Mouse (Mus musculus) lung, embryonic 15.5 days (tissue): ENCODE data around the gene Akr1e1. TPM values are rescaled to one million over a fixed set of nuclear protein-coding genes. Genes with fewer than 3 reads are reported as not detected.
A peak's percentile ranks its signal among the peaks of the same experiment; 100 is the strongest.
"Not testable (repeated sequence)": the region's sequence is repeated elsewhere in the genome, so short reads cannot be mapped to it uniquely, and the experiment has no call there.

Experiments used
- ATAC-seq: fragments of 200-750 bp; cut with Nextera tagmentation; 2 replicates; pipeline ENCODE4 v1.8.0; 2017; ENCODE audit warnings: moderate number of reproducible peaks, borderline replicate concordance; ENCODE audit not compliant: low FRiP score, low TSS enrichment; ENCODE audit errors: extremely low read depth
- H3K27ac ChIP-seq: fragments of 300-500 bp; sonication (generic); 2 replicates; pipeline ENCODE4 v1.5.1; 2015; ENCODE audit warnings: moderate library complexity, mild to moderate bottlenecking, inconsistent platforms
- H3K27me3 ChIP-seq: fragments of 300-500 bp; sonication (generic); 2 replicates; pipeline ENCODE4 v1.6.1; 2015; ENCODE audit warnings: inconsistent platforms
- H3K36me3 ChIP-seq: fragments of 300-500 bp; sonication (generic); 2 replicates; pipeline ENCODE4 v1.6.1; 2015; ENCODE audit warnings: inconsistent platforms
- H3K4me1 ChIP-seq: fragments of 300-500 bp; sonication (generic); 2 replicates; pipeline ENCODE4 v1.6.1; 2015; ENCODE audit warnings: inconsistent platforms
- H3K4me2 ChIP-seq: fragments of 300-500 bp; sonication (generic); 2 replicates; pipeline ENCODE4 v1.6.1; 2015; ENCODE audit warnings: inconsistent platforms, mild to moderate bottlenecking, moderate library complexity
- H3K4me3 ChIP-seq: fragments of 300-500 bp; sonication (generic); 2 replicates; pipeline ENCODE4 v1.5.1; 2015; ENCODE audit warnings: mild to moderate bottlenecking, inconsistent platforms
- H3K9ac ChIP-seq: fragments of 300-500 bp; sonication (generic); 2 replicates; pipeline ENCODE4 v1.6.1; 2015; ENCODE audit warnings: inconsistent platforms
- H3K9me3 ChIP-seq: fragments of 300-500 bp; sonication (generic); 2 replicates; pipeline ENCODE4 v1.6.1; 2016; ENCODE audit warnings: inconsistent platforms
- WGBS: fragments of 180-500 bp; shearing (Covaris S2); methylation state at CpG from one replicate; pipeline ENCODE4 v1.1.7; 2015; 5-methylcytosine and 5-hydroxymethylcytosine counted together
- polyA plus RNA-seq: library from polyadenylated mRNA; unstranded; fragments of >200 nt; fragmentation: Nextera tagmentation; extraction: Ambion mirVana; gene quantifications from 2 replicates; pipeline ENCODE4 v1.2.1, GENCODE M21; 2015

Akr1e1 gene
- 41.9 and 44.2 TPM in 2 replicates for polyA plus RNA-seq

DNA sequence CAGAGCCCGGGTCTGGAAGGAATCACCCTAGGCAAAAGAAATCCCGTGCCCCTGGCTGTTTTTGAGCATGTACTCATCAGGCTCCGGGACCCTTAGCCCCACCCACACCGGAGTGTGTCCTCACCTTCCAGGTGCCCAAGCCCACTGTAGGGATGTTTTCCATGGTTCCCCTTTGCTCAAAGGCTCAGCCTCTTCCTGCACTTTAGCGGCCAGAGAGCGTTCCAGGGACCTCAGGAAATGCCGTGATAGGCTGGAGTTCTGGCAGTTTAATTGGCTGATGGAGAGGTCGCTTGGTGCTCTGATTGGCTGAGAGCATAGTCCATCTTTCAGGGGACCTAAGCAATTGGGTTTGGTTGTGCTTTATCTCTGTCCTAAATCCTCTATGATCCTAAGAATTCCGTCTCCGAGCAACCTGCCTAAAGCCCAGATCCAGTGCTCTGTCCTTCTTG lies at the start of gene Akr1e1:
Akr1e1 (minus strand) TSS at position 214 of the 449 bp plus-strand sequence.
- peak; percentile 100 for ATAC-seq
- WGBS, result 5% methylated on average over 10 of the region's 10 CpGs

DNA sequence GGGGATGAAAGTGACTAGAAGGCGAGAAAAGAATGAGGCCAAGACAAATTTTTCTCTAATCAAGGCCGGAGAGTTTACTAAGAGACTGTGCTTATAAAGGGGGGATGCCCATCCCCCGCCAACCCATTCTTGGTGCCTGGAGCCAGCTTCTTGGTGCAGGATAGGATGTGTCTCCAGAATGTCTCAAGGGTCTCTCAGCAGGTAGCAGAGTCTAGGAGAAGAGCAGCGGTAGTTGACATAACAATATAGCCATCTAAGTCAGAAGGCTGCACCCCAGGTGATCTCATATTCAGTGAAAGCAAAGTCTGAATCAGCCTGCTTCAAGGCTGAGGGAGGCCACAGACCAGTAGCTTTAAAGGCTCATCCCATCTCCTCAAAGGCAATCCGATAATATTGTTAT lies 49.4 kb upstream of the Akr1e1 start:
- no peak for ATAC-seq
- no peaks in the 10 kb centered on the region for H3K9me3 ChIP-seq
- no peaks in the 10 kb centered on the region for H3K27me3 ChIP-seq
- no peak overlapping the region for H3K27ac ChIP-seq
- H3K36me3 ChIP-seq, result no peaks in the 10 kb centered on the region
- no peaks in the 10 kb centered on the region for H3K4me1 ChIP-seq
- H3K4me3 ChIP-seq, result no peak overlapping the region
- H3K9ac ChIP-seq, result no peak overlapping the region
- no peak overlapping the region for H3K4me2 ChIP-seq
- 81% methylated on average over 5 of the region's 5 CpGs for WGBS

More for the DNA sequence above, at the start of gene Akr1e1:
- Histone ChIP-seq H3K9me3 (no peaks in the 10 kb centered on the region), H3K4me2 (peak within 1 kb of the TSS; percentile 64), H3K9ac (peak within 1 kb of the TSS; percentile 60), H3K4me3 (peak within 1 kb of the TSS; percentile 56), H3K36me3 (no peaks in the 10 kb centered on the region), H3K27ac (peak within 1 kb of the TSS; percentile 51), H3K4me1 (no peaks in the 10 kb centered on the region), H3K27me3 (no peaks in the 10 kb centered on the region; the same call in 1 of the 2 replicates)

DNA sequence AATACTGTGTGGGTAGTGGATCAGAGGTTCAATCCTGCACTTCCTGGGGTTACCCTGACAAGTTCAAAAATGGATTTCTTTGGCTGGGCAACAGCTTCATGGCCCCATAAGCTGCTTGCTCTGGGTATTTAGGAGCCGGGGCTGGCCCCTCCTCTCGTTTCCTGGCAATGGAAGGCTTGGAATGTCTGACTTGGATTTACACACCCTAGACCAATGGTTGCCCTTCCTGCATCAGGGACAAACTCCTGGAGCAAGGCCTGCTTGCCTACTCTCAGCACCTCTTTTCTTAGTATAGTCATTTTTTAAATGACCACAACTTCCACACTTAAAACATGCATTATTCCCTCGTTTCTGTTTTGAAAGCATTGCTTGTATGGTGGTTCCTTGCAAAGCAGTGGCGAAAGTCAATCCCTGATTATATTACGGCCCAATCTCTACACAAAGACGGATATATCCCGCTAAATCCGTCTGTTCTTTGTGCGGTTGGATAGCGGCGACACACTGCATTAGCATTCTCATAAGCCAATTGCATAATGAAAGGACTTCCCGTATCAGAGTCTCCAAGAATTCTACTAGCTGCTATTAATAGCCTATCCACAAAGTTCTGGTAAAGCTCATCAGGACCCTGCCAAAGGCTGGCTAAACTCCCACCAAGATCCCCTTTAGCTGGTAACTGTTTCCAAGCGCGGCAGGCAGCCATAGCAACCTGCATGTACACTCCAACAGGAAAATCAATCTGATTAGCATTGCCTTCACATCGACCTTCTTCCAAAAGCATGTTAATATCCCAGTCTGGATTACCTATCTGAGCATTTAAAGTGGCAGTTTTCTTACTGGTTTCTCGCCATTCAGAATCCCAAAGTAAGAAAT lies 47.5 kb upstream of the Akr1e1 start:
- Histone ChIP-seq H3K27me3 (no peaks in the 10 kb centered on the region), H3K4me2 (no peak overlapping the region), H3K36me3 (no peaks in the 10 kb centered on the region), H3K9me3 (no peaks in the 10 kb centered on the region), H3K4me3 (no peak overlapping the region), H3K27ac (no peak overlapping the region), H3K4me1 (no peaks in the 10 kb centered on the region), H3K9ac (no peak overlapping the region)
- WGBS, result 88% methylated on average over 16 of the region's 16 CpGs
- no peak for ATAC-seq

DNA sequence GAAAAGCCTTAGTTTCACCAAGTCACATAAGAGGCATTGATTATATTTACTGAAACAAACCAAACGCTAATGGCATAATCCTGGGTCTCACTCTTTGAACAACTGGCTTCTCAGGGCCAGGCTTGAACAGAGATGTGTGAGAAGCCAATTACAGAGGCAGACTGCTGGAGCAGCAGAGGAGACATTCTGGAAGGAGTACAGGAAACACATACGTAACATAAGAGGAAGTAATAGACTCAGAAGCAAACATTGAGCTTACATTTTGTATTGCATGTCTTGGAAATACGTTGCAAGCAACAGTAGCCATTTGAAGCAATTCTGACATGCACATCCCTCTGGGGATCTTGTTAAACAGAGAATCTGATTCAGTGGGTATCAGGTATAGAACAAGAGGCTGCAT lies 41.2 kb upstream of the Akr1e1 start:
- no peaks in the 10 kb centered on the region for H3K27me3 ChIP-seq
- no peaks in the 10 kb centered on the region for H3K36me3 ChIP-seq
- H3K4me1 ChIP-seq, result no peaks in the 10 kb centered on the region
- 59% methylated on average over 3 of the region's 3 CpGs for WGBS
- no peak overlapping the region for H3K4me3 ChIP-seq
- no peak for ATAC-seq
- no peak overlapping the region for H3K4me2 ChIP-seq
- no peak overlapping the region for H3K27ac ChIP-seq
- no peaks in the 10 kb centered on the region for H3K9me3 ChIP-seq
- H3K9ac ChIP-seq, result no peak overlapping the region

DNA sequence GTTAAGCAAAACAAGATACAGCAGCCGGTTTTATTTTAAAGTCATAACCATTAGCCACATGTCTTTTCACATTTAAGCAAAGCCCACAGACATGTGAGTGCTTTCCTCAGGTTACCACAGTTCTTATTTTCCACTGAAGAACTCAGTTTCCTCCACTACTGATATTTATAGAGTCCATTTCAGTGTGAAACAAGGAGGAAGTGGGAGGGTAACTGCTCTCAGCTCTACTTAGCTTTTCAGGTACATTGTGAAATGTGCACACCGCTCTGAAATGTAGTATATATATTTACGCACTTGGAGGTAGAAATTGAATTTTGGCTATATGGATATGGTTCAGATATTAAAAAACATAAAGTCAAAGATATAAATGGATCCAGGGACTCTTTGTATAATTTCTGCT lies 36.3 kb upstream of the Akr1e1 start:
- no peaks in the 10 kb centered on the region for H3K27me3 ChIP-seq
- 92% methylated on average over 3 of the region's 3 CpGs for WGBS
- H3K4me1 ChIP-seq, result no peaks in the 10 kb centered on the region
- no peak overlapping the region for H3K27ac ChIP-seq
- no peaks in the 10 kb centered on the region for H3K36me3 ChIP-seq
- ATAC-seq, result no peak
- no peaks in the 10 kb centered on the region for H3K9me3 ChIP-seq
- H3K9ac ChIP-seq, result no peak overlapping the region
- H3K4me2 ChIP-seq, result no peak overlapping the region
- no peak overlapping the region for H3K4me3 ChIP-seq

DNA sequence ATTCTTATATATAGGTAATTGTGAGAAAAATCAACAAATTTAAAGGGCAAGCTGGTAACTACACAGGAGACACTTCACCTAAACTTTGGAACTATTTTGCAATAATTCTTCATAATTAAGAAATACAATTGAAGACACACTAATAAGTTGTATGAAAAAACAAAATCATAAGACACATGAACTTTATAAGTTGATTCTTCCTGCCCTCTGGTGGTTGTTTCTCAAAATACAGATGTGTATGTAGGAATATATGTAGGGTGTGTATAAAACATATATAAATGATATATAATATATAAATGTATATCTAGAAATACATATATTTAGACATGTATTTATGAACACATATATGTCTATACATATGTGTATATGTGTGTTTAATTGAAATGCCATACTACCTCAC lies 1.9 kb upstream of the Akr1e1 start:
- no peak overlapping the region for H3K4me3 ChIP-seq
- H3K4me1 ChIP-seq, result no peaks in the 10 kb centered on the region
- H3K9me3 ChIP-seq, result no peaks in the 10 kb centered on the region
- no peak for ATAC-seq
- no peak overlapping the region for H3K4me2 ChIP-seq
- no peaks in the 10 kb centered on the region for H3K36me3 ChIP-seq
- H3K9ac ChIP-seq, result no peak overlapping the region
- no peak overlapping the region for H3K27ac ChIP-seq
- no peaks in the 10 kb centered on the region; the same call in 1 of the 2 replicates for H3K27me3 ChIP-seq

DNA sequence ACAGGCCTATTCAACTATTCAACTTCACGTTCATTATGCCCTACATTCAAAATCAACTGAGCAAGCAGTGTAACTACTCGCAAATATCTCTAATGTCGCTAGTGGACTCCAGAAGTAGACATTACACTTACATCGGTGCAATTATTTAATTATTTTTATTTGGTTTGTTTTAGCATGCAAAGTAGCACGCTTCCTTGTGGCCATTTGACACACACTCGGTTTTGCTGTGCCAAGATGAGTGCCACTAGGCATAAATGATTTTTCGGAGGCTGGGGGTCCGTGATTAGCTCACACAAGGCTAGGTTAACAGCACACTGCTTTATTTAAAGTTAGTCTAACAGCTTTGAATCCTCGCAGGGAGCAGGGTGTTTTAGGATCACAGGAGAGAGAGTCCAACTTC lies 444 bp downstream of the Akr1e1 start:
- no peaks in the 10 kb centered on the region for H3K4me1 ChIP-seq
- H3K4me3 ChIP-seq, result peak overlapping the region; percentile 56
- peak; percentile 20; the same call in 1 of the 2 replicates for ATAC-seq
- peak overlapping the region; percentile 60 for H3K9ac ChIP-seq
- no peaks in the 10 kb centered on the region for H3K36me3 ChIP-seq
- H3K27me3 ChIP-seq, result no peaks in the 10 kb centered on the region; the same call in 1 of the 2 replicates
- no peaks in the 10 kb centered on the region for H3K9me3 ChIP-seq
- WGBS, result 21% methylated on average over 9 of the region's 9 CpGs
- H3K27ac ChIP-seq, result peak overlapping the region; percentile 51
- peak overlapping the region; percentile 64 for H3K4me2 ChIP-seq

DNA sequence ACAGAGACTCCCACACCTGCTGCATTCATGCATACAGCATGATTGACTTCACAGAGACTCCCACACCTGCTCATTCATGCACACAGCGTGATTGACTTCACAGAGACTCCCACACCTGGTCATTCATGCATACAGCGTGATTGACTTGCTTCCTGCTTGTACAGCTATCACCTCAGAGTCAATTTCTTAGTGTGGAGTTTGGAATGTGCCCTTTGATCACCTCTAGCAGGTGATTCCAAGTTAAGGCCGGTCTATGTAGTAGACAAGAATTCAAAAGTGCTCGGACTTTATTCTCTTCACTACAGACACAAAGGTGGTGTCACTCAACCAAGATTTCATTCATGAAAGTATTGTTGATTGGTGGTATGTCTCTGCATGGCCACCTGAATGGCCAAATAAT lies 2.2 kb downstream of the Akr1e1 start:
- no peak overlapping the region for H3K4me2 ChIP-seq
- no peaks in the 10 kb centered on the region for H3K4me1 ChIP-seq
- 80% methylated on average over 4 of the region's 4 CpGs for WGBS
- H3K36me3 ChIP-seq, result no peaks in the 10 kb centered on the region
- no peak overlapping the region for H3K27ac ChIP-seq
- H3K27me3 ChIP-seq, result no peaks in the 10 kb centered on the region; the same call in 1 of the 2 replicates
- H3K9me3 ChIP-seq, result no peaks in the 10 kb centered on the region
- no peak overlapping the region for H3K4me3 ChIP-seq
- no peak overlapping the region for H3K9ac ChIP-seq
- no peak for ATAC-seq

DNA sequence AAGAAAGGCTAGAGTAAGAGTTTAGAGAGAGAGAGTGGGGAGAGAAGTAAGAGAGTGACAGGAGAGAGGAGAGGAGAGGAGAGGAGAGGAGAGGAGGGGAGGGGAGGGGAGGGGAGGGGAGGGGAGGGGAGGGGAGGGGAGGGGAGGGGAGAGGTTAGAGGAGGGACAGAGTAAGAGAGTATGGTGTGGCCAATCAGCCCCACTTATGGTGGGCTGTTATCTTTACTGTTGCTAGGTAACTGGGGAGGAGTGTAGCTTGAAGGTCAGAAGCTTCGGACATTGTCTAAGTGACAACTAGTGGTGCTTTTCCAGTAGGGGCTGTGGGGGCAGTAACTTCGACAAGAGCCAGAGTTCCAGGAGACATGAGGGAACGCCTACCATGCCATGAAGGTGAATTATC lies 5.5 kb downstream of the Akr1e1 start:
- not testable (repeated sequence) for H3K9ac ChIP-seq, ATAC-seq, H3K4me1 ChIP-seq, H3K27me3 ChIP-seq, H3K9me3 ChIP-seq, H3K4me3 ChIP-seq, H3K27ac ChIP-seq, H3K36me3 ChIP-seq, H3K4me2 ChIP-seq
- 35% methylated on average over 3 of the region's 3 CpGs for WGBS

DNA sequence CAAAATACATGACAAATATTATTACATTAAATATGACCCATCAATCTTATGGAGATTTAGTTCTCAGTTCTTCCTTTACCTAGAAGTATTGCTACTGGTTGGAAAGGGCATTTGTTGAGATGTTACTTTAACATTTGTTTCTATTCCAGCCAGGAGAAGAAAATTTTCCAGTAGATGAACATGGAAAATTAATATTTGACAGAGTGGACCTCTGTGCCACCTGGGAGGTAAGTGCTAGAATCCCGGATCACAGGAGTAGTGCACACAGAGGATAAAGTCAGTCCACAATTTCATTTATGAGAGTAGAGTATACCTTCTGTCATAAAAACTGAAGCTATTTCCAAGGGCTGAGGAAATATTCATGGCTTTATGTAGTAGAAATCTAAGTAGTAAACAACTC lies 32.1 kb downstream of the Akr1e1 start:
- no peak overlapping the region for H3K4me2 ChIP-seq
- 82% methylated on average over 1 of the region's 1 CpGs for WGBS
- H3K9me3 ChIP-seq, result no peaks in the 10 kb centered on the region
- H3K4me1 ChIP-seq, result no peaks in the 10 kb centered on the region
- no peak overlapping the region for H3K27ac ChIP-seq
- H3K9ac ChIP-seq, result no peak overlapping the region
- no peak for ATAC-seq
- no peaks in the 10 kb centered on the region for H3K36me3 ChIP-seq
- H3K27me3 ChIP-seq, result no peaks in the 10 kb centered on the region
- H3K4me3 ChIP-seq, result no peak overlapping the region

DNA sequence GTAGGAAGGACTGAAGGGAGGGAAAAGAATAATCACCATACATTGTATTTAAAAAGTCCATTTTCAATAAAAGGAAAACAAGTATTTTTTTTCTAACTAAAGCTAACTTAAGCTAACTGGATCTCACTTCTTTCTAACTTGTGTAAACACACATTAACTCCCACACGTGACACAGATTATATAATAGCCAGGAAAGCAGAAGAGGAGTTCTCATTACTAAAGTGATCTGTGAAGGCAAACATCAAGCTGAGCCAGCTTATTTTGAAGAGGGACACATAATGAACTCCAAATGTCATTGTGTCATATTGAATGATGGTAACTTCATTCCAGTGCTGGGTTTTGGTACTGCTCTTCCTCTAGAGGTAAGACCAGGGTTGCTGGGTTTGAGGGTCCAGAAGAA lies 35.1 kb downstream of the Akr1e1 start, which contains the start of gene Akr1c21:
Akr1c21 (plus strand) TSS at position 205 of the 400 bp plus-strand sequence.
- Histone ChIP-seq H3K36me3 (no peaks in the 10 kb centered on the region), H3K27me3 (no peaks in the 10 kb centered on the region), H3K4me1 (no peaks in the 10 kb centered on the region), H3K27ac (no peak within 1 kb of the TSS), H3K9ac (no peak within 1 kb of the TSS), H3K9me3 (no peaks in the 10 kb centered on the region), H3K4me3 (no peak within 1 kb of the TSS), H3K4me2 (no peak within 1 kb of the TSS)
- WGBS, result 49% methylated on average over 1 of the region's 1 CpGs
- no peak for ATAC-seq

DNA sequence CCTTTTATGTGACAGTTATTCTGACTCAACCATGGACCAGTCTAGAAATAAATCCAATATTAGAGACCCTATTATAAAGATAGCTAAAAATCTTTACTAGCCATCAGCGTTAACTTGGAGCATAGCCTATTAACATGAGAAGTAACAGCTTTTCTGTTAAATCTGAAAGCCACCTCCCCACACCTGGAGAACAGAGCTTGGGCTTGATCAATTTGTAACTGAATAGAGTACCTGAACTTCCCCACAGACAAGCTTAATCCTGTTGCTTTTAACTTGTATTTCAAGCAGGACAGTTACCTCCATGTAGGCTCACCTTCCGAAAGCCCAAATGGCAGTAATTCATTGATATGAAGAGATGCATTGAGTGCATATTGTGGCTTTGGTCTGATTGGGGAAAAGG lies 43.0 kb downstream of the Akr1e1 start:
- H3K4me1 ChIP-seq, result no peaks in the 10 kb centered on the region
- no peak overlapping the region for H3K4me3 ChIP-seq
- H3K27me3 ChIP-seq, result no peaks in the 10 kb centered on the region
- no peak for ATAC-seq
- no peak overlapping the region for H3K27ac ChIP-seq
- WGBS, result 75% methylated on average over 2 of the region's 2 CpGs
- H3K9ac ChIP-seq, result no peak overlapping the region
- no peaks in the 10 kb centered on the region for H3K9me3 ChIP-seq
- H3K4me2 ChIP-seq, result no peak overlapping the region
- H3K36me3 ChIP-seq, result no peaks in the 10 kb centered on the region
